Mouse (Mus musculus): ENCODE results near the gene Sult2b1.

DNA sequence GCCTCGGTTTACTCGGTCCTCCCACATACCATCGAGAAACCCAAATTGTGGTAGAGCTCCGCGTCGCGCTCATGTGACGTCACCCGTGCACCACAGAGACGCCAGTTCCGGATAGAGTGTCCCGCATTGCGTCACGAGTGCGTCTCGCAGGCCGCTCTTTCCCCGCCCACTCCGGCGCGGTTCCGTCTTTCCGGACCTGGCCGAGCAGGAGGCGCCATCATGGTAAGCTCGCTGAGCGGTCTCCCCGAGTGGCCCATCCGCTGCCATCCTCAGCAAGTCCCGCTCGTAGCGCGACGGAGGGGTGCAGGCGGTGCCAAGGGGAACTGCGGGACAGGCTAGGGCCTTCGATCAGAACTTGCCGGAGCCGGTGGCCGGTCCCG, 66.6 kb downstream of the Sult2b1 start, which contains the start of gene Sphk2:
- no peak for TF ChIP-seq CTCF (IDR thresholded peaks at IDR 0.05; ENCODE audit: insufficient read depth, low read length)
- peak; percentile 98 for TF ChIP-seq POLR2A (IDR thresholded peaks at IDR 0.05; ENCODE audit: borderline replicate concordance, extremely low read depth, low read depth, low read length)
